Mouse (Mus musculus): ENCODE measurements at regions not wholly inside any gene's neighbourhood (a gene's known extent, or its start where the extent isn't known, plus 50 kb on each side); places are given as distances from the start of the nearest gene placed in this dataset.

GRCm38 (mm10) chr3:82223379-82223778 is 77.8 kb upstream of the Gucy1a1 start:
- TF ChIP-seq CTCF (IDR thresholded peaks at IDR 0.05; ENCODE audit: low read depth) (no peak), EP300 (IDR thresholded peaks at IDR 0.05; ENCODE audit: low read depth) (no peak)
